Mouse (Mus musculus): ENCODE measurements around the gene Plcd3. TPM values are rescaled to one million over a fixed set of nuclear protein-coding genes. Genes with fewer than 3 reads are reported as not detected.

The Plcd3 gene
- 5.3 and 6.8 TPM in 2 replicates for polyA plus RNA-seq (2012; rRNA removed; ENCODE audit: low replicate concordance)

GRCm38 (mm10) chr11:103101481-103101865, at the start of gene Plcd3, which contains the start of gene Acbd4:
Plcd3 (minus strand) TSS chr11:103101658.
Acbd4 (plus strand) TSS chr11:103101682.

GRCm38 (mm10) chr11:103131701-103132575, 30.5 kb upstream of the Plcd3 start, which contains the start of gene Hexim2:
Hexim2 (plus strand) TSS chr11:103132429.

GRCm38 (mm10) chr11:103116008-103116818, 14.8 kb upstream of the Plcd3 start, which contains the start of gene Hexim1:
Hexim1 (plus strand) TSS chr11:103116231.

GRCm38 (mm10) chr11:103028176-103028891, 73.1 kb downstream of the Plcd3 start, which contains the start of the genes Nmt1 and Dcakd:
Nmt1 (plus strand) TSS chr11:103028190.
Dcakd (minus strand) TSS chr11:103028333.

Other genes with a start within 250 kb of the Plcd3 start
- 109 and 119 TPM in 2 replicates for gene Eftud2, start 220.7 kb downstream of the Plcd3 start, polyA plus RNA-seq (2012; rRNA removed; ENCODE audit: low replicate concordance)
- not detected in 2 replicates for gene Ccdc103, start 220.5 kb downstream of the Plcd3 start, polyA plus RNA-seq (2012; rRNA removed; ENCODE audit: low replicate concordance)
- not detected in 2 replicates for gene Fam187a, start 216.5 kb downstream of the Plcd3 start, polyA plus RNA-seq (2012; rRNA removed; ENCODE audit: low replicate concordance)
- 0.30 and 0.81 TPM in 2 replicates for gene Gfap, start 200.7 kb downstream of the Plcd3 start, polyA plus RNA-seq (2012; rRNA removed; ENCODE audit: low replicate concordance)
- gene Kif18b, start 176.5 kb downstream of the Plcd3 start, polyA plus RNA-seq (2012; rRNA removed; ENCODE audit: low replicate concordance) = 3.2 and 4.7 TPM in 2 replicates
- 0.40 and 0.77 TPM in 2 replicates for gene C1ql1, start 155.0 kb downstream of the Plcd3 start, polyA plus RNA-seq (2012; rRNA removed; ENCODE audit: low replicate concordance)
- 18.1 and 18.6 TPM in 2 replicates for gene Nmt1, start 73.5 kb downstream of the Plcd3 start, polyA plus RNA-seq (2012; rRNA removed; ENCODE audit: low replicate concordance)
- gene Dcakd, start 73.3 kb downstream of the Plcd3 start, polyA plus RNA-seq (2012; rRNA removed; ENCODE audit: low replicate concordance) = 51.3 and 51.6 TPM in 2 replicates
- gene Acbd4, start within 50 bp of the Plcd3 start, polyA plus RNA-seq (2012; rRNA removed; ENCODE audit: low replicate concordance) = 108 and 223 TPM in 2 replicates
- gene Hexim1, start 14.6 kb upstream of the Plcd3 start, polyA plus RNA-seq (2012; rRNA removed; ENCODE audit: low replicate concordance) = 6.7 and 9.3 TPM in 2 replicates
- 1.1 and 1.6 TPM in 2 replicates for gene Hexim2, start 30.8 kb upstream of the Plcd3 start, polyA plus RNA-seq (2012; rRNA removed; ENCODE audit: low replicate concordance)
- 2.8 and 7.3 TPM in 2 replicates for gene Fmnl1, start 69.4 kb upstream of the Plcd3 start, polyA plus RNA-seq (2012; rRNA removed; ENCODE audit: low replicate concordance)
- 1.1 and 1.4 TPM in 2 replicates for gene 1700023F06Rik, start 106.9 kb upstream of the Plcd3 start, polyA plus RNA-seq (2012; rRNA removed; ENCODE audit: low replicate concordance)
- not detected in 2 replicates for gene Spata32, start 116.8 kb upstream of the Plcd3 start, polyA plus RNA-seq (2012; rRNA removed; ENCODE audit: low replicate concordance)
- gene Map3k14, start 165.8 kb upstream of the Plcd3 start, polyA plus RNA-seq (2012; rRNA removed; ENCODE audit: low replicate concordance) = 10.6 and 12.9 TPM in 2 replicates